Mouse (Mus musculus) small intestine, adult 2 months (tissue): ENCODE measurements around the gene Myl4.

ENCODE experiments used
- CTCF ChIP-seq: fragments of 200-500 bp; IDR thresholded peaks from 2 replicates; pipeline ENCODE4 v1.5.1; 2012; ENCODE audit warnings: low read depth, mild to moderate bottlenecking, control low read depth, inconsistent platforms, low read length, moderate library complexity, mixed read lengths; ENCODE audit not compliant: insufficient replicate concordance, insufficient read length; ENCODE audit errors: extremely low read depth
- POLR2A ChIP-seq: fragments of 200-500 bp; IDR thresholded peaks from 2 replicates; pipeline ENCODE4 v1.6.1; 2012; ENCODE audit warnings: low read depth, mild to moderate bottlenecking, control low read depth, inconsistent platforms, low read length, moderate library complexity

GRCm38 (mm10) chr11:104582308-104582606, 31.8 kb downstream of the Myl4 start:
- TF ChIP-seq POLR2A (no peak), CTCF (no peak)
